Mouse (Mus musculus): ENCODE results near the gene Trpc4ap. TPM values are rescaled to one million over a fixed set of nuclear protein-coding genes. Genes with fewer than 3 reads are reported as not detected.
"Not testable (repeated sequence)": the region's sequence is repeated elsewhere in the genome, so short reads cannot be mapped to it uniquely, and the experiment has no call there.

Gene Trpc4ap
- total RNA-seq, 2 experiments from 2014 or later = 77.6 to 84.1 TPM

DNA sequence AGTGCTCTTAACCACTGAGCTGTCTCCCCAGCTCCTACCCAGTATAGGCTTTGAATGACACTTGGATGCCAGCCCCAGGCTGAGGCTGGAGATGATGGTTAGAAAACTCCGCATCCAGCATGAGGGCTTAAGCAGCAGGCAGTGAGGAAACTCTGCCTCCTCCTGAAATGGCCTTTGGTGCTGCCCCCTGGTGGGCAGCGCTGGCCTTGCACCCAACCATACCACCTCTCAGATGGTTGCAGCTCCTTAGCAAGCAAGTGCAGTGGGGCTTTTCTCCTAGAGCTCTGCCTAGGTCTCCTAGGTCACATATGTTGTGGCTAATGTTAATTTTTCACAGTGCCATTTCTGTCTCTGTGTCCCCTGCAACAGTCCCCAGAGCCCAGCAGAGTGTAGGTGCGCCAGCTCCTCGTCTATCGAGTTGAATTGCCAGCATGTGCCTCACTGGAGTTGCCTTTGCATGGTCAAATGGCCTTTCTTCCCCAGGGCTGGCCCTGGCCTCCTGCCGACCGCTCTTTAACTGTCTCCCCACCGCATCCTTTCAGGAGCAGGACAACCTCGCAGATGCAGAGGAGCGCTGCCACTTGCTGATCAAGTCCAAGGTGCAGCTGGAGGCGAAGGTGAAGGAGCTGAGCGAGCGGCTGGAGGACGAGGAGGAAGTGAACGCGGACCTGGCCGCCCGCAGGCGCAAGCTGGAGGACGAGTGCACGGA, 65.0 kb downstream of the Trpc4ap start:
- intact Hi-C loops (cut with DNase I; ENCODE audit: low total_unique reads) = no loop called here
- peak; percentile 70 for DNase-seq

DNA sequence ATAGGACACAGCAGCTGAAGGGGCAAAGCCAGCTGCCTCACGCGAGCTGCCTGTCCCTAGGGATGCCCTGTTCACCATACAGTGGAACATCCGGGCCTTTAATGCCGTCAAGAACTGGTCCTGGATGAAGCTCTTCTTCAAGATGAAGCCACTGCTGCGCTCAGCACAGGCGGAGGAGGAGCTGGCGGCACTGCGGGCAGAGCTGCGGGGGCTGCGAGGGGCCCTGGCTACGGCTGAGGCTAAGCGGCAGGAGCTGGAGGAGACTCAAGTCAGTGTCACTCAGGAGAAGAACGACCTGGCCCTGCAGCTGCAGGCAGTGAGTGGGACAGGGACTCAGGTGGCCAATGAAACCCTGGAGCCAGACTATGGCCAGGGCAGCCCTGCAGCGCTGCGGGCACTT, 65.9 kb downstream of the Trpc4ap start:
- intact Hi-C loops (cut with DNase I; ENCODE audit: low total_unique reads) = no loop called here

GRCm38 (mm10) chr2:155624730-155625129, 67.5 kb downstream of the Trpc4ap start:
- intact Hi-C loops (cut with DNase I; ENCODE audit: low total_unique reads) = no loop called here
- DNase-seq = no peak

More for the DNA sequence above, 65.9 kb downstream of the Trpc4ap start:
- DNase-seq = no peak

- DNase-seq = no peak
- intact Hi-C loops (cut with DNase I; ENCODE audit: low total_unique reads) = no loop called here
These were observed 68.2 kb downstream of the Trpc4ap start for GRCm38 (mm10) chr2:155623996-155624395.

GRCm38 (mm10) chr2:155622606-155623005, 69.6 kb downstream of the Trpc4ap start:
- intact Hi-C loops (cut with DNase I; ENCODE audit: low total_unique reads) = no loop called here
- DNase-seq = no peak

DNA sequence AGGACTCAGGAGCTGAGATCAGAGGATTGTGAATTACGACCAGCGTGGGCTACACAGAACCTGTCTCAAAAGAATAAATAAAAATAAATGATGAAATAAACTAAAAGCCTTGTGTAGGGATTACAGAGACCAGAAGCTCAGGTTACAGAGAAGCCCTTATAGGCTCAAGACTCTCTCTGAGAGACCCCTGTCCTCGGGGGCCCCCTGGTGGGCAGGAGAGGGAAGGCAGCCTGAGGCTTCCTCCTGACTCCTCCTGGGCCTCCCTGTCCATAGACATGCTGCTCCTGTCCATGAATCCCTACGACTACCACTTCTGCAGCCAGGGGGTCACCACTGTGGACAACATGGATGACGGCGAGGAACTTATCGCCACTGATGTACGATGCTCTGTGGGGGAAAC, 72.4 kb downstream of the Trpc4ap start:
- DNase-seq = peak; percentile 88
- intact Hi-C loops (cut with DNase I; ENCODE audit: low total_unique reads) = loop anchor here (2.0 kb wide), 1 partner anchor 105 kb away; no protein-coding TSS in a partner anchor

GRCm38 (mm10) chr2:155616971-155617370, 75.2 kb downstream of the Trpc4ap start:
- DNase-seq = no peak
- intact Hi-C loops (cut with DNase I; ENCODE audit: low total_unique reads) = no loop called here

DNA sequence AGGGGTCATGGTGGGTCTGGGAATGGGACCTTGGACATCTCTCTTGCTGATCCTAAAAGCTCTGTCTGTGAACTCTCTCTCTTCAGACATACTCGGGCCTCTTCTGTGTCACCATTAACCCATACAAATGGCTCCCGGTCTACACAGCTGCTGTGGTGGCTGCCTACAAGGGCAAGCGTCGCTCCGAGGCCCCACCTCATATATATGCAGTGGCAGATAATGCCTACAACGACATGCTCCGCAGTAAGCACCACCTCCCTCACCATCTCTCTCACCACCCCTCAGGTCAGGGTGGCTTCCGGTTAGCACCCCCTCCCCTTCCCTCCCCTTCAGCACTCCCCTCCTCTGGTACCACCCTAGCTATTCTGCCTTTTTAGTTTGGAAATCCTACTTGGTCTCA, 78.2 kb downstream of the Trpc4ap start:
- DNase-seq = no peak
- intact Hi-C loops (cut with DNase I; ENCODE audit: low total_unique reads) = no loop called here

- intact Hi-C loops (cut with DNase I; ENCODE audit: low total_unique reads) = no loop called here
These were observed 78.8 kb downstream of the Trpc4ap start for GRCm38 (mm10) chr2:155613326-155613755.

DNA sequence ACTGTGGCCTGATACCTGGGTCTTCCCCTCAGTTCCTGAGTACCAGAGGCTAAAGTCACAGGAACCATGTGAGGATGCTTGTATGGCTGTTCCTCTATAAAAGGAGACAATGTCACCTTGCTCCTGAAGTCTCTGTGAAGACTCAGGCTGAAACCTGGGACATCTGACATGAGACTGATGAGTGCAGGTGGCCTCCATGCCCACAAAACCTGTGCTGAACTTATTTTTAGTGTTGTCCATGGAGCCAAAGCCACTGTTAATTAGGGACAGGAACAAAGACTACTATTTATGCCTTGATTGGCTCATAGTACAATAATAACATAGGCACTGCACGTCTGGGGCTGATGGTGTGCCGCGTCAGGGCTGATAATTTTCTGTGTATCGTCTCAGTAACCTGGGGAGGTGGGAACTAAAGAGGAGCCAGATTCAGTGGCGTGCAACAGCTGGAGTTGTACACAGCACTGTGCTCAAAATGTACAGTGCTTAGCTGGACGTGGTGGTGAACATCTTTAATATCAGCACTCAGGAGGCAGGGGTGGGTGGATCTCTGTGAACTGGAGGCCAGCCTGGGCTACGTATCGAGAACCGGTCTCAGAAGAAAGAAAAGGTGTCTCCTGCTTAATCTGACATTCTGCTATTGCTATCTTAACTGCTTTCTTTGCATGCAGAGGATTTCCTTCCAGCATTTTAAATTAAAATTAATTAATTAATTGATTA, 80.2 kb downstream of the Trpc4ap start:
- no peak for DNase-seq
- intact Hi-C loops (cut with DNase I; ENCODE audit: low total_unique reads) = no loop called here

More at GRCm38 (mm10) chr2:155613326-155613755, 78.8 kb downstream of the Trpc4ap start:
- peak; percentile 58 for DNase-seq

DNA sequence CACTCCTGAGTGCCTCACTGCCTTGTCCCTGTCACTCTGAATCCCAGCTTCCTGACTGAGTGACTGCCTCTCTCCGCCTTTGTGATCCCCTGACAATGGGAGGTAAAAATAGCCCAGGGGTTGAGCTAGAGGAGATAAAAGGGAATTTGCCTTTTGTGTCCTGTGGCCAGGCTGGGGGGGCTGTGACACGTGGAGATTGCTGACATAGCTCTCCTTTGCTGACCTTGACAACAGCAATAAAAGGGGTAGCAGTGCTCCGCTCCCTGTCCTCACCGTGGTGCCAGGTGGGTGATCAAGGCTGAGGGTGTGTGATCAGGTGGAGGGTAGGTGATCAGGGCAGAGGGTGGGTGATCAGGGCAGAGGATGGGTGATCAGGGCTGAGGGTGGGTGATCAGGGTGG, 81.2 kb downstream of the Trpc4ap start, which contains the start of gene Myh7b:
TSS of gene Myh7b (plus strand) at position 235 of the 400 bp plus-strand sequence.
- intact Hi-C loops (cut with DNase I; ENCODE audit: low total_unique reads) = no loop called here
- no peak for DNase-seq

DNA sequence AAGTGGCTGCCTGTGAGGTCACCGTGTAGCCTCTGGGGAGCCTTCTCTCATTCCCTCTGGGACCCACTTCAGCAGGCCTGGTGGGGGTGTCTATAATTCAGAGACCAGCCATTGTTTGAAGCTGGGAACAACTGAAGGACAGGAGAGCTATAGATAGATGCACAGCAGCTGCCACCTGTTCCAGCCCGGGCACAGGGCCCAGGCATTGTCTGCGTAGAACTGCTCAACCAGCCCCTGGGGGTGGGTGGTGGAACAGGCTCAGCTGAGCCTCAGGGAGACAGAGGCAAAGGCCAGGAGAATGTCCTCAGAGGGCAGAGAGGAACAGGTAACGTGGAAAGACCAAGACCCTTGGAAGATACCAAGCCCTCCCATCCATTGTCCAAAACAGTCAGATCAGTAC, 85.8 kb downstream of the Trpc4ap start:
- DNase-seq = no peak
- intact Hi-C loops (cut with DNase I; ENCODE audit: low total_unique reads) = no loop called here

GRCm38 (mm10) chr2:155605236-155605589, 87.0 kb downstream of the Trpc4ap start:
- DNase-seq; intact Hi-C loops (cut with DNase I; ENCODE audit: low total_unique reads): not testable (repeated sequence)

GRCm38 (mm10) chr2:155604560-155605235, 87.5 kb downstream of the Trpc4ap start:
- DNase-seq = no peak
- intact Hi-C loops (cut with DNase I; ENCODE audit: low total_unique reads) = no loop called here

- DNase-seq = no peak
- intact Hi-C loops (cut with DNase I; ENCODE audit: low total_unique reads) = no loop called here
These were observed 88.5 kb downstream of the Trpc4ap start for GRCm38 (mm10) chr2:155603707-155604106.

DNA sequence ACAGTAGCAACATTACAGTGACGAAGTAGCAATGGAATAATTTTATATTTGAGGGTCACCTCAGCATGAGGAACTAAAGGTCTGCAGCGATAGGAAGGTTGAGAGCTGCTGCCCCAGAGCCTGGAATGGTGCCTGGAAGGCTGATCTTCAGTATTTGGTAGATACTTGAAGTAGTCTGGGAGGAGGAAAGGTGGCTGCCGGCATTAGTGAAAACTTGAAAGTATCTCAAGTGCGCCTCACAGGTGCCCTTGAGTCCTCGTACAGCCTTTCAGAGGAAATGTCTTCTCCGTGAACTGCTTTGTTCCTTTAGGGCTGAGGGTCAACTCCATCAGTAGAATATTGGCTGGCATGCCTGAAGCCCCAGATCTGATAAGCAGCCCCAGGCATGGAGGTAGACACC, 96.7 kb downstream of the Trpc4ap start:
- intact Hi-C loops (cut with DNase I; ENCODE audit: low total_unique reads) = no loop called here

GRCm38 (mm10) chr2:155592854-155593283, 99.3 kb downstream of the Trpc4ap start:
- intact Hi-C loops (cut with DNase I; ENCODE audit: low total_unique reads) = no loop called here
- DNase-seq = no peak

More for the DNA sequence above, 96.7 kb downstream of the Trpc4ap start:
- DNase-seq = no peak

- intact Hi-C loops (cut with DNase I; ENCODE audit: low total_unique reads) = no loop called here
- peak; percentile 100 for DNase-seq
These were observed 99.9 kb downstream of the Trpc4ap start, which contains the start of gene Gss for GRCm38 (mm10) chr2:155592137-155592853. Gene Gss (minus strand): TSS chr2:155592810.

DNA sequence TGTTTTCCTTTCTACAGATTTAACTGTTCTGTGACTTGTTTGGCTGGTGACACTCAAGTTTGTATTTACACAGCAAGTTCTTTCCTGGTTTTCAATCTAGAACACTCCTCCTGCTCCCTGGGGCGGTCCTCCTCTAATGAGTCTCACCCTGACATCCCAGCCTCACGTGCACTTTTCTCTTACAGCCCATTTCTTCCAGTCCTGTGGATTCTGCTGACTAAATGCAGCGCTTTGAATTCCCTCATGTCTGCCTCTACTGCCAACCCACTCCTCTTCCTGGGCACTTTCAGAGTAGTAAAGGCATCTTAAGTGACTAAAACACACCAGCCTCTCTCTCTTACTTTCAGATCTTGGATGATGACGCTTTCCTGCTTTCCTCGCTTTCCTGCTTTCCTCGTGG, 100.5 kb downstream of the Trpc4ap start:
- no peak for DNase-seq
- intact Hi-C loops (cut with DNase I; ENCODE audit: low total_unique reads) = no loop called here

GRCm38 (mm10) chr2:155590876-155591275, 101.3 kb downstream of the Trpc4ap start:
- DNase-seq = no peak
- intact Hi-C loops (cut with DNase I; ENCODE audit: low total_unique reads) = no loop called here
